Mouse (Mus musculus) bone marrow macrophage, adult 2 months (primary cell): ENCODE results near the gene Mthfr.

Source experiments
- CTCF ChIP-seq: IDR thresholded peaks from 2 replicates; pipeline ENCODE4 v1.5.1; 2012; ENCODE audit warnings: low read depth, mild to moderate bottlenecking, low read length, moderate library complexity
- POLR2A ChIP-seq: IDR thresholded peaks from 2 replicates; pipeline ENCODE4 v1.6.1; 2012; ENCODE audit warnings: mild to moderate bottlenecking, low read depth, low read length, borderline replicate concordance

GRCm38 (mm10) chr4:148083176-148083899 is 44.5 kb downstream of the Mthfr start:
- TF ChIP-seq CTCF: no peak
- no peak for TF ChIP-seq POLR2A
